Mouse (Mus musculus) forebrain, embryonic 14.5 days (tissue): Measurements from ENCODE around the gene Rnf135. TPM values are rescaled to one million over a fixed set of nuclear protein-coding genes. Genes with fewer than 3 reads are reported as not detected.

Source experiments
- ATAC-seq: fragments of 200-750 bp; cut with Nextera tagmentation; 2 replicates; pipeline ENCODE4 v1.8.0; 2017; ENCODE audit warnings: mild to moderate bottlenecking, moderate library complexity
- DNase-seq: peaks from one replicate; pipeline ENCODE4 v3.0.0-alpha.2; 2015; ENCODE audit warnings: low spot score
- H3K27ac ChIP-seq: fragments of 300-500 bp; sonication (generic); 2 replicates; pipeline ENCODE4 v1.5.1; 2014; ENCODE audit warnings: low read depth, mild to moderate bottlenecking, control low read depth, low read length, moderate library complexity
- H3K27me3 ChIP-seq: fragments of 300-500 bp; sonication (generic); replicated peaks from 2 replicates; pipeline ENCODE4 v1.6.1; 2014; ENCODE audit warnings: low read length, control low read depth, mixed read lengths; ENCODE audit not compliant: control insufficient read depth, insufficient read depth
- H3K36me3 ChIP-seq: fragments of 300-500 bp; sonication (generic); 2 replicates; pipeline ENCODE4 v1.6.1; 2014; ENCODE audit warnings: low read length, control low read depth; ENCODE audit not compliant: control insufficient read depth, insufficient read depth
- H3K4me1 ChIP-seq: fragments of 300-500 bp; sonication (generic); 2 replicates; pipeline ENCODE4 v1.6.1; 2014; ENCODE audit warnings: antibody characterized with exemption, low read length, control low read depth; ENCODE audit not compliant: control insufficient read depth, insufficient read depth
- H3K4me2 ChIP-seq: fragments of 300-500 bp; sonication (generic); 2 replicates; pipeline ENCODE4 v1.6.1; 2014; ENCODE audit warnings: mild to moderate bottlenecking, control low read depth, low read length
- H3K4me3 ChIP-seq: fragments of 300-500 bp; sonication (generic); 2 replicates; pipeline ENCODE4 v1.5.1; 2014; ENCODE audit warnings: low read depth, low read length, control low read depth
- H3K9ac ChIP-seq: fragments of 300-500 bp; sonication (generic); 2 replicates; pipeline ENCODE4 v1.6.1; 2014; ENCODE audit warnings: mild to moderate bottlenecking, low read length, control low read depth, moderate library complexity
- H3K9me3 ChIP-seq: fragments of 300-500 bp; sonication (generic); replicated peaks from 2 replicates; pipeline ENCODE4 v1.6.1; 2016; ENCODE audit warnings: low read length, control low read depth, mixed read lengths; ENCODE audit not compliant: control insufficient read depth
- WGBS: fragments of 180-500 bp; shearing (Covaris S2); extraction: QIAGEN DNeasy Blood & Tissue Kit; methylation state at CpG from one replicate; pipeline ENCODE4 v1.1.7; 2014; 5-methylcytosine and 5-hydroxymethylcytosine counted together
- polyA plus RNA-seq: library from polyadenylated mRNA; unstranded; fragments of >200 nt; fragmentation: Nextera tagmentation; extraction: Ambion mirVana; gene quantifications from 2 replicates; pipeline ENCODE4 v1.2.1, GENCODE M21; 2014

The Rnf135 gene
- polyA plus RNA-seq, 1 experiment from 2014 or later, result 2.4 TPM

DNA sequence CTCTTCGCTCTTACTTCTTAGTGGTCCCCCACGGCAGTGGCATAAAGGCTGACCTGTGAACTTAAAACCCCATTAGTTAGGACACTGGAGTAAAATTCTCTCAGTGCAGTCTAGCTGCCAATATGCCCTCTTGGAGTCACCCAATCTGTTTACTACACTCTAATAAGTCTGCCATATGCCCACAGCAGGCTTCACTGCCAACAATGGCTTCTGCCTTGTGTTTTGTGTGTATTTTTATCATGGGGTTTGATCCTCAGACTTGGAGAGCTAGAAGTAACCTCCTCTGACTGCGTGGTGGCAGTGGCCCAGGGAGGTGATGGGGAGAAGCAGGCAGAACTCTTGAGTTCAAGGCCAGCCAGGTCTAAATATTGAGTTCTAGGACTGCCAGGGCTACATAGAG is 20.4 kb downstream of the Rnf135 start:
- no peaks in the 10 kb centered on the region for H3K4me1 ChIP-seq

DNA sequence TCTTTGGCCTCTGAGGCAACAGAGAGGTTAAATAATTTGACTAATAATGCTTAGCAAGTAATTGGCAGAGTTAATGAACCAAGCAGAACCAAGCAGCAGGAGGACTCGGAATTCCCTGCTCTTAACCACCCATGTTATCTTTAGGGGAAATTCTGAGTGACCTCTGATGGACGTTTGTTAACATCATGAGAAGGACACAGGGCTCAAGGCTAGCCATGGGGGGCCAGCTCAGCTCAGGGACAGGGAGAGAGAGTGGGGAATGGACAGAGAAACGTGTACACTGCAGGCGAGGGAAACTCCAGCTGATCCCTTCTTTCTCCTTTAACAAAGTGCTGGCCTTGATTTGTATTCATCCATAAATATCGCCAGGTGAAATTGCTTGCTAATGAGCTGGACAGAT is 21.3 kb downstream of the Rnf135 start:
- Histone ChIP-seq H3K27me3 (no peaks in the 10 kb centered on the region), H3K36me3 (no peaks in the 10 kb centered on the region), H3K4me3 (no peak overlapping the region), H3K9me3 (no peaks in the 10 kb centered on the region), H3K9ac (no peak overlapping the region), H3K4me2 (no peak overlapping the region), H3K4me1 (peaks cover 1% of the 10 kb centered on the region; the same call in 1 of the 2 replicates), H3K27ac (no peak overlapping the region)
- ATAC-seq (no peak), DNase-seq (no peak)
- 28% methylated on average over 5 of the region's 5 CpGs for WGBS

More for the DNA sequence above, 20.4 kb downstream of the Rnf135 start:
- H3K9ac ChIP-seq, result no peak overlapping the region
- H3K4me2 ChIP-seq, result no peak overlapping the region
- H3K27ac ChIP-seq, result no peak overlapping the region
- ATAC-seq (no peak), DNase-seq (no peak)
- H3K9me3 ChIP-seq, result no peaks in the 10 kb centered on the region
- H3K27me3 ChIP-seq, result no peaks in the 10 kb centered on the region
- H3K4me3 ChIP-seq, result no peak overlapping the region
- 74% methylated on average over 3 of the region's 3 CpGs for WGBS
- no peaks in the 10 kb centered on the region for H3K36me3 ChIP-seq

DNA sequence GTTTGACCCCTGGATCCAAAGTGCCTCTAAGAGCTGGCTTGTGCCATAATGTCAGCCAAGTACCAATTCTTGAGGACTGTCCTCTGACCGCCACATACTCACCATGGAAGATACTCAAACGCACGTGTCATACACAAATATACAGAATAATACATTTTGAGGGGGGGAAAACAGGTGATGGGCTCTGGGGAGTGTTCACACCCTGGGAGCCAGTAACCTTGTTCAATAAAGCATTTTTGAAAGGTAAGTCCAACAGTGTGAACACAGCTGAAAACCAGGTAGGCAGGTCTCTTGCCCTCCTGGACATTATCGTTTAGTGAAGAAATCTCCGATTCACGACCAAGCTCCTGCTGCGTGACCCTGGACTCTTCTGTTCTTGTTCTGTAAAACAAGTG is 24.8 kb downstream of the Rnf135 start:
- Histone ChIP-seq H3K4me2 (no peak overlapping the region), H3K9ac (no peak overlapping the region), H3K4me1 (peaks cover 8% of the 10 kb centered on the region), H3K27ac (no peak overlapping the region), H3K36me3 (no peaks in the 10 kb centered on the region), H3K4me3 (no peak overlapping the region), H3K27me3 (no peaks in the 10 kb centered on the region), H3K9me3 (no peaks in the 10 kb centered on the region)
- WGBS, result 45% methylated on average over 7 of the region's 7 CpGs
- DNase-seq, result no peak
- ATAC-seq, result peak; percentile 24

DNA sequence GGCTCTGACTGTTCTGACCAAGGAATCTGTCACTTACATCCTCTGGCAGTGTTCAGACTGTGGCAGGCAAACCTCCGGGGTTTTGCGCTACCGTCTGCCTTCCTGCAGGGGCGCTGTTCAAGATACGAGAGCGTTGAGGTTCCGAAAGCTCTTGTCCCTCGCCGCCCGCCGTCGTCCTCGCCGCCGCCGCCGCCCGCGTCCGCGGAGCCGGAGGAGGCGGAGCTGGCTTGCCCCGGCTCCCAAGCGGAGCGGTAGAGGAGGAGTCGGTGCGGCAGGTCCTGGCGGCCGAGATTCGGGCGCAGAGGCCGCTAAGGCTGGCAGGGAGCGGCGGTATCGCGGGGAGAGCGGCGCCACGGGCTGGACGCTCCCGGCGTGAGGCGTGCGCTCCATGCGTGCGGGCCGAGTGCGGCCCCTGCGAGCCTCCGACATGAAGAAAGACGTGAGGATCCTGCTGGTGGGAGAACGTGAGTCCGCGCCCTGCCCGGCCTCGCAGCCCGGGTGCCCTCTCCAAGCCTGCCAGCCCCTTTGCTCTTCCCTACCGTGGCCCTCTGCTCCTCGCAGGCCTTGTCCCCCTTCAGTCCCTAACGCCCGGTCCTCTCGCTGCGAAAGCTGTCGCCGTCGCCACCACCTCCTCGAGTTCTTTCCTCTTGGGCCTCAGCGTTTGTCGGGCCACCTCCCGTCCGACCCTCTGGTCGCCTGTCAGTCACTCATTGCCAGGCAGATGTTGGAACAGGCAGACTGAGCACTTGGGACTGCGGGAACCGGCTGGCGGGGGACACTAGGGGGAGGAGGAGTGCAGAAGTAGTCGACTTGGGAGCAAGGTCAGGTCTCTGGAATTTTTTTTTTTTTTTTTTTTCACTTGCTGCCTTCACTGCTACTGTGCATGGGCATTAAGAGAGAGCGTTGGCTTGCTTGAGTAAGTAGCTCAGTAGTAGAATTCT is 25.5 kb downstream of the Rnf135 start, which contains the start of gene Rhot1:
Gene Rhot1, plus strand, starts transcription at position 160 of the 941 bp plus-strand sequence.
- Histone ChIP-seq H3K9me3 (no peaks in the 10 kb centered on the region), H3K4me3 (peak within 1 kb of the TSS; percentile 94), H3K27ac (peak within 1 kb of the TSS; percentile 95), H3K36me3 (peaks cover under 1% of the 10 kb centered on the region; the same call in 1 of the 2 replicates), H3K27me3 (no peaks in the 10 kb centered on the region), H3K4me1 (peaks cover 8% of the 10 kb centered on the region), H3K4me2 (peak within 1 kb of the TSS; percentile 65), H3K9ac (peak within 1 kb of the TSS; percentile 92)
- under 1% methylated on average over 60 of the region's 78 CpGs for WGBS
- DNase-seq, result peak; percentile 96
- peak; percentile 97 for ATAC-seq

DNA sequence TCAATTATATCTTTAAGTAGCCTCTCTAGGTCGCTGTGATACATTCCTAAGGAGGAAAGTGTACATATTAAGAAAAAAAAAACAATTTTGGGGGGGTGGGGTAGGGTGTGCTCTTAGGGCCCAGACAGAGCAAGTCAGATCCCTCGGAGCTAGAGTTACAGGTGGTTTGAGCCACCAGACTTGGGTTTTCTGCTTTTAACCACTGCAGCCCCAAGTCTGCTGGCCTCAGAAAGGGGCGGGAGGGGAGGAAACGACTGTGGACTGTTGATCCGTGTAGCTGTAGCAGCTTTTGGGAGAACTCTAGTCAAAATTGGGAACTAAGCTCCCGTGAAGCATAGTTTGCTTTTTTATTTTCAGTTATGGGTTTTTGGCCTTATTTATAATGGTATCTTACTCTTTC is 26.7 kb downstream of the Rnf135 start:
- WGBS, result 47% methylated on average over 6 of the region's 6 CpGs
- Histone ChIP-seq H3K36me3 (peaks cover 6% of the 10 kb centered on the region; the same call in 1 of the 2 replicates), H3K27me3 (no peaks in the 10 kb centered on the region), H3K4me1 (peaks cover 8% of the 10 kb centered on the region), H3K4me3 (peak overlapping the region; percentile 94; the same call in 1 of the 2 replicates), H3K9ac (no peak overlapping the region; the same call in 1 of the 2 replicates), H3K4me2 (peak overlapping the region; percentile 65), H3K9me3 (no peaks in the 10 kb centered on the region), H3K27ac (no peak overlapping the region)
- DNase-seq (no peak), ATAC-seq (no peak)

DNA sequence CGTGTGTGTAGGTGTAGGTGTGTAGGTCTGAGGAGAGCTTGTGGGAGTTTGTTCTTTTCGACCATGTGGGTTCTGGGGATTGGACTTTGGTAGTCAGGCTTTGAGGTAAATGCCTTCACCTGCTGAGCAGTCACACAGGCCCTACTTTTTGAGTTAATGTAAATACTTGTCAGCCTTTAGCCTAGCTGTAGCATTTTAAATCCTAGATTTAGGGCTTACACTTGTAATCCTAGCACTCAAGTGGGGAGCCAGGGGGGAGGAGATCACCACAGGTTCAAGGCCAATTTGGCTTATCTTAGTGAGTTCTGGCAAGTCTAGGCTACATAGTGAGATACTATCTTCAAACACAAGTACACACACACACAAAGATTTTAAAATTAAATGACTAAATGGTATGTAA is 28.6 kb downstream of the Rnf135 start:
- Histone ChIP-seq H3K4me3 (no peak overlapping the region), H3K27me3 (no peaks in the 10 kb centered on the region), H3K27ac (no peak overlapping the region), H3K9ac (no peak overlapping the region), H3K4me2 (no peak overlapping the region), H3K36me3 (peaks cover 9% of the 10 kb centered on the region; the same call in 1 of the 2 replicates), H3K9me3 (no peaks in the 10 kb centered on the region), H3K4me1 (peaks cover 8% of the 10 kb centered on the region)
- DNase-seq (no peak), ATAC-seq (no peak)
- 85% methylated on average over 2 of the region's 2 CpGs for WGBS

DNA sequence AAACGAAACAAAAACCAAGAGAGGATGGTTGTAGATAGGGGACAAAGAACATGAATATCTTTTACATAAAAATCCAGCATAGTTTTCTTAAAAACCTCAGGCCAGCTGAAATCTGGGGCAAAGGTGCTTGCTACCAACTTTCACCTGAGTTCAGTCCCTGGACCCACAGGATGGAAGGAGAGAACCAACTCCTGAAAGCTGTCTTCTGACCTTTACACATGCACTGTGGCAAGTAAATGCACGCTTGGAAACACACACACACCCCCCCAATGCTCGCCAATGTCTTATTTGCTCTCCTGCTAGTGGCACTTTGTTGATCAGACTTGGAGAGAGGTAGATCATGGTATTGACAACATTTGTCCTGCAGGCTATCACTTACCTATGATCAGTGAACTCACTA is 31.6 kb downstream of the Rnf135 start:
- DNase-seq (no peak), ATAC-seq (no peak)
- Histone ChIP-seq H3K27me3 (no peaks in the 10 kb centered on the region), H3K9ac (no peak overlapping the region), H3K36me3 (peaks cover 11% of the 10 kb centered on the region), H3K4me1 (peaks cover 3% of the 10 kb centered on the region), H3K27ac (no peak overlapping the region), H3K4me3 (no peak overlapping the region), H3K4me2 (no peak overlapping the region), H3K9me3 (no peaks in the 10 kb centered on the region)
- 89% methylated on average over 3 of the region's 3 CpGs for WGBS

DNA sequence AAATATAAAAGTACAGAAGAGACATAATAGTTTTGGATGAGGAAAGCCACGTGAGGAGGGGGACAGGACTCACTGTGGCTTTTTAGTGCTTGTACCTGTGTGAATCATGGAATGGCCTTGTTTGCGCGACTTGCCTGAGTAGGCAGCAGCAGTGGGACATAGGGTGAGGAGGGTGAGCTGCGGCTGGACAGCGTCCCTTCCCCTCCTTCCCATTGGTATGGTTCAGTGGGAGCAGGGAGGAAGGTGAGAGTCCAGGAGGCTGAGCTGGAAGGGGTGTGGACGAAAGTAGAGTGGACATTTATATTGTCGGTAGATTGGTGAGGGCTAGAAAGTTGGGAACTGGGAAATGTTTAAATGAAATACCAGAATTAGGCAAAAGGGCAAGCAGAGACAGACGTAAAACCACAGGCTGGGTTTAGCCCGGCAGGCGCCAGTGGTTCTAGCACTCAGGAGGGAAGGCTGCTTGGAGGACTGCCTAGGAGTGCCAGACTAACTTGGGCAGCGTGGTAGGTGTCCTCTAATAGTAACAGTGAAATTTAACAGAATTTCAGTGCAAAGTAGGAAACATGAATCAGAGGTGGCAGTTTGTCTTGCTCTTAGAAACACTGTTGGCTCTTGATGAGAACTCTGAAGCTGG is 35.1 kb downstream of the Rnf135 start:
- Histone ChIP-seq H3K4me3 (no peak overlapping the region), H3K9ac (no peak overlapping the region), H3K9me3 (no peaks in the 10 kb centered on the region), H3K27me3 (no peaks in the 10 kb centered on the region), H3K27ac (no peak overlapping the region), H3K4me1 (no peaks in the 10 kb centered on the region), H3K4me2 (no peak overlapping the region), H3K36me3 (peaks cover 38% of the 10 kb centered on the region)
- ATAC-seq (no peak), DNase-seq (no peak)
- WGBS, result 86% methylated on average over 11 of the region's 11 CpGs
